14 mouse cellular contexts compared by ENCODE assay signal in the genomic region with DNA sequence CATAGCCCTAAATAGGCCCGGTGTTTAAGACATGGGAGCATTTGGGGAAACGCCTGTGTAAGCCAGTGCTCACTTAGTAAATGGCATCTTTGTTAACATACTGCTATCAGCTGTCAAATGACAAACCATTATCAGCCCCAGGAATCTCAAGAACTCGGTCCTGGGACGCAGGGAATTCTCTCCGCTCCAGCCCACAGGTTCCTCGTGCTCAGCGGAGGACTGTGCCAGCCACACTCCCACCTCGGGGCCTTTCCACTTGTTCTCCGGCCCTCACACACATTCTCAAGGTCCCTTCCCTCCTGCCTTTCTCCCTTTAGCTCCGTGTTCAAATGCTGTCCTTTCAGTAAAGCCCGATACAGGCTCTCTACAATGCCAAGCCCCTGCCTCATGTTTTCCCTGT. TPM values are rescaled to one million over a fixed set of nuclear protein-coding genes. Genes with fewer than 3 reads are reported as not detected.
DNase-seq lines count a peak whose midpoint lies in the region; ATAC-seq and TF ChIP-seq lines count a peak whose summit lies in the region.
"Had no signal": no experiment of that assay in that cellular context is flagged by ENCODE, and none has a peak within 500 bp of the region (broad histone marks: within the 10 kb centered on the region; RNA-seq: fewer than 3 reads in every experiment).

No protein-coding gene starts in this region.

- peak overlapping the region; percentile 91; the same call in 1 of the 2 replicates for H3K4me3 ChIP-seq in gastrocnemius, adult 2 months
- H3K4me3 ChIP-seq in layer of hippocampus, adult 2 months = peak overlapping the region; percentile 13; the same call in 1 of the 2 replicates
- peak overlapping the region; percentile 84; the same call in 1 of the 2 replicates for H3K4me3 ChIP-seq in embryonic facial prominence, embryonic 13.5 days
- no peak overlapping the region for H3K4me3 ChIP-seq in liver, embryonic 15.5 days (replicated peaks)

- TF ChIP-seq CTCF in gastrocnemius, adult 2 months (IDR thresholded peaks at IDR 0.05) = no peak
- no peak for TF ChIP-seq CTCF in layer of hippocampus, adult 2 months (conservative IDR thresholded peaks at IDR 0.05)

- peaks cover 24% of the 10 kb centered on the region for H3K36me3 ChIP-seq in embryonic facial prominence, embryonic 13.5 days
- peaks cover 18% of the 10 kb centered on the region for H3K36me3 ChIP-seq in liver, embryonic 15.5 days (replicated peaks)

- WGBS in embryonic facial prominence, embryonic 13.5 days = 57% methylated on average over 11 of the region's 11 CpGs
- WGBS in liver, embryonic 15.5 days (ENCODE audit: insufficient replicate concordance) = 70% methylated on average over 11 of the region's 11 CpGs

- peak overlapping the region; percentile 90; the same call in 1 of the 2 replicates for H3K9ac ChIP-seq in embryonic facial prominence, embryonic 13.5 days
- H3K9ac ChIP-seq in liver, embryonic 15.5 days = no peak overlapping the region
- H3K9ac ChIP-seq: forebrain, postnatal 0 days had no signal

- intact Hi-C loops in gastrocnemius, adult 2 months (cut with DNase I) = no loop called here

- H3K27me3 ChIP-seq in embryonic facial prominence, embryonic 13.5 days = peaks cover 8% of the 10 kb centered on the region
- peaks cover 13% of the 10 kb centered on the region for H3K27me3 ChIP-seq in liver, embryonic 15.5 days

- H3K4me2 ChIP-seq in embryonic facial prominence, embryonic 13.5 days = peak overlapping the region; percentile 98
- H3K4me2 ChIP-seq in liver, embryonic 15.5 days = peak overlapping the region; percentile 89; the same call in 1 of the 2 replicates

- peak overlapping the region; percentile 92 for H3K27ac ChIP-seq in gastrocnemius, adult 2 months
- peak overlapping the region; percentile 93; the same call in 1 of the 2 replicates for H3K27ac ChIP-seq in layer of hippocampus, adult 2 months
- peak overlapping the region; percentile 29; the same call in 1 of the 2 replicates for H3K27ac ChIP-seq in embryonic facial prominence, embryonic 13.5 days
- no peak overlapping the region for H3K27ac ChIP-seq in liver, embryonic 15.5 days (replicated peaks)

- no peak for ATAC-seq in embryonic facial prominence, embryonic 13.5 days (ENCODE audit: insufficient number of reproducible peaks, insufficient read depth, low FRiP score, low TSS enrichment, low read depth)
- ATAC-seq in liver, embryonic 15.5 days (ENCODE audit: insufficient read depth) = no peak
- ATAC-seq: forebrain, postnatal 0 days had no signal

- peaks cover 43% of the 10 kb centered on the region for H3K4me1 ChIP-seq in embryonic facial prominence, embryonic 13.5 days
- peaks cover 59% of the 10 kb centered on the region for H3K4me1 ChIP-seq in liver, embryonic 15.5 days (replicated peaks)

- DNase-seq in gastrocnemius, adult 2 months = no peak
- no peak for DNase-seq in gastrocnemius, adult 18-20 months (ENCODE audit: low spot score)
- no peak for DNase-seq in layer of hippocampus, adult 2 months (ENCODE audit: low spot score in 2 of 2)
- no peak for DNase-seq in layer of hippocampus, postnatal 10 days (ENCODE audit: low spot score in 2 of 2)
- DNase-seq in cerebellum, postnatal 36 days = no peak
- no peak for DNase-seq in urinary bladder, postnatal 14 days (ENCODE audit: low spot score)
- DNase-seq: adrenal gland, postnatal 25 days; cerebellum, postnatal 25 days; forebrain, postnatal 0 days; heart, postnatal 10 days; lung, postnatal 4 days had no signal

- no peaks in the 10 kb centered on the region for H3K9me3 ChIP-seq in embryonic facial prominence, embryonic 13.5 days
- no peaks in the 10 kb centered on the region for H3K9me3 ChIP-seq in liver, embryonic 15.5 days (replicated peaks)

RNA-seq across cellular contexts. Expression of gene Gm20431, which starts 2.6 kb away (rescaled TPM):
- total RNA-seq in gastrocnemius, adult 2 months (2021) = 10 to 100 TPM in 1 of 2 experiments, 1 to 10 TPM in 1; 3.7 to 11.5 TPM
- total RNA-seq in gastrocnemius, adult 18-20 months (2021) = 1 to 10 TPM; 8.0 to 9.4 TPM
- 10 to 100 TPM; 36.5 to 44.2 TPM for total RNA-seq in layer of hippocampus, adult 2 months (2021)
- 10 to 100 TPM; 36.8 to 45.2 TPM for total RNA-seq in layer of hippocampus, postnatal 10 days (2021)
- 9.4 and 13.4 TPM in 2 replicates for polyA plus RNA-seq in embryonic facial prominence, embryonic 13.5 days (2015; fragmentation: Nextera tagmentation; extraction: Ambion mirVana)
- 0.63 TPM in 1 of 2 replicates, not detected in the other for polyA plus RNA-seq in liver, embryonic 15.5 days (2015; fragmentation: Nextera tagmentation; extraction: Ambion mirVana)
- total RNA-seq: forebrain, postnatal 0 days had no signal
- polyA plus RNA-seq: neural tube, embryonic 11.5 days had no signal

RNA-seq across cellular contexts. Expression of gene Ube2v1, which starts 26.8 kb away (rescaled TPM):
- 100 to 1,000 TPM; 170 to 181 TPM for total RNA-seq in gastrocnemius, adult 2 months (2021)
- 100 to 1,000 TPM; 175 to 191 TPM for total RNA-seq in gastrocnemius, adult 18-20 months (2021)
- total RNA-seq in layer of hippocampus, adult 2 months (2021) = 100 to 1,000 TPM; 216 to 232 TPM
- total RNA-seq in layer of hippocampus, postnatal 10 days (2021) = 100 to 1,000 TPM; 236 to 257 TPM
- 243 and 262 TPM in 2 replicates for polyA plus RNA-seq in embryonic facial prominence, embryonic 13.5 days (2015; fragmentation: Nextera tagmentation; extraction: Ambion mirVana)
- polyA plus RNA-seq in liver, embryonic 15.5 days (2015; fragmentation: Nextera tagmentation; extraction: Ambion mirVana) = 187 and 195 TPM in 2 replicates

RNA-seq across cellular contexts. Expression of gene Cebpb, which starts 30.0 kb away (rescaled TPM):
- 100 to 1,000 TPM; 106 to 181 TPM for total RNA-seq in gastrocnemius, adult 2 months (2021)
- total RNA-seq in gastrocnemius, adult 18-20 months (2021) = 100 to 1,000 TPM in 1 of 2 experiments, 10 to 100 TPM in 1; 95.1 to 169 TPM
- total RNA-seq in layer of hippocampus, adult 2 months (2021) = 10 to 100 TPM; 25.8 to 32.0 TPM
- total RNA-seq in layer of hippocampus, postnatal 10 days (2021) = 10 to 100 TPM; 12.2 to 13.6 TPM
- 2.3 and 10.1 TPM in 2 replicates for polyA plus RNA-seq in embryonic facial prominence, embryonic 13.5 days (2015; fragmentation: Nextera tagmentation; extraction: Ambion mirVana)
- 13.0 and 14.0 TPM in 2 replicates for polyA plus RNA-seq in liver, embryonic 15.5 days (2015; fragmentation: Nextera tagmentation; extraction: Ambion mirVana)

RNA-seq across cellular contexts. Expression of gene Tmem189, which starts 30.9 kb away (rescaled TPM):
- 10 to 100 TPM; 13.0 to 14.9 TPM for total RNA-seq in gastrocnemius, adult 2 months (2021)
- total RNA-seq in gastrocnemius, adult 18-20 months (2021) = 10 to 100 TPM; 10.4 to 15.0 TPM
- total RNA-seq in layer of hippocampus, adult 2 months (2021) = 10 to 100 TPM; 43.6 to 46.9 TPM
- total RNA-seq in layer of hippocampus, postnatal 10 days (2021) = 10 to 100 TPM; 55.6 to 55.9 TPM
- polyA plus RNA-seq in embryonic facial prominence, embryonic 13.5 days (2015; fragmentation: Nextera tagmentation; extraction: Ambion mirVana) = 39.3 and 41.3 TPM in 2 replicates
- 17.4 and 18.2 TPM in 2 replicates for polyA plus RNA-seq in liver, embryonic 15.5 days (2015; fragmentation: Nextera tagmentation; extraction: Ambion mirVana)
